In the genomic region with DNA sequence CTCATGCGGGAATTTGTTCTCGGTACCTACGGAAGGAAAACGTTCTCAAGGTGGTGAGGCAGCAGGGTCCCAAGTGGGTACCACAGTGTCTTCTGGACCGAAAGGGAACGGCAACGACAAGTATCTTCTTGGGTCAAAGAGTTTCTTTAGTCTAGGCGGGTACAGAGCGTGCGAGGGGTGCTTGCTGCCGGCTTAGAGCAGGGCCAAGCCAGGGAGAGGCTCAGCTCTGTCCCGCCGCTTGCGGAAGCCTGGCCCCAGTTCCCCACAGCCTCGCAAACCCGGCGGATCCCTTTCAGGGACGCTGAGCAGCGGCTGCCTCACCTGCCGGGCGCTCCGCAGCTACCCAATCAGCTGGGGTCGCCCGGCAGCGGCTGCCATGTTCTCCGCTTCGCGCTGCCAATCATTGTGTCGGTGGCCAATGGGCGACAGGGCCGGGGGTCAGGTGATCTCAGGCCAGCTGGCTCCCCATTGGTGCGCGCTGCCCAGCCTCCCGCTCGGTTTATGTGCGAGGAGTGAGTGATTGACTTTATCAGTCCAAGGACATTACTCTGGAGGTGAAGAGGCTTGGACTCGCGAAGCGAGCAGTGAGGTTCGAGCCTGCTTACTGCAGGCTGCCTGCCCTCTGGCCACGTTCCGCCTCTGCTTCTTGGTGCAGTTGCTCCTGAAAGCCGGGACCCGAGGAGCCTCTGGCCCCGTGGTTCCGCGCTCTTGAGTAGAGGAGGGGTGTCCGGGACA, we compare ENCODE assay signal across 9 mouse cellular contexts. TPM values are rescaled to one million over a fixed set of nuclear protein-coding genes. Genes with fewer than 3 reads are reported as not detected.
A peak's percentile ranks its signal among the peaks of the same experiment; 100 is the strongest.
DNase-seq lines count a peak whose midpoint lies in the region; ATAC-seq lines count a peak whose summit lies in the region.
"Had no signal": no experiment of that assay in that cellular context is flagged by ENCODE, and none has a peak within 500 bp of the region (broad histone marks: within the 10 kb centered on the region; RNA-seq: fewer than 3 reads in every experiment).

No protein-coding gene starts in this region.

- H3K4me1 ChIP-seq in embryonic facial prominence, embryonic 10.5 days = peaks cover 7% of the 10 kb centered on the region; the same call in 1 of the 2 replicates
- H3K4me1 ChIP-seq in heart, embryonic 16.5 days (ENCODE audit: control insufficient read depth, insufficient read depth, low read length) = no peaks in the 10 kb centered on the region; the same call in 1 of the 2 replicates
- H3K4me1 ChIP-seq in neural tube, embryonic 12.5 days = no peaks in the 10 kb centered on the region

- H3K4me3 ChIP-seq in embryonic facial prominence, embryonic 10.5 days = peak overlapping the region; percentile 55
- H3K4me3 ChIP-seq in heart, embryonic 16.5 days (ENCODE audit: low read length) = peak overlapping the region; percentile 53
- peak overlapping the region; percentile 46 for H3K4me3 ChIP-seq in neural tube, embryonic 12.5 days

- H3K36me3 ChIP-seq in embryonic facial prominence, embryonic 10.5 days (replicated peaks) = no peaks in the 10 kb centered on the region
- H3K36me3 ChIP-seq in heart, embryonic 16.5 days (ENCODE audit: control insufficient read depth, insufficient read depth) = no peaks in the 10 kb centered on the region
- H3K36me3 ChIP-seq in neural tube, embryonic 12.5 days = no peaks in the 10 kb centered on the region

- 0 out of 2 replicates have a peak overlapping the region, but pooled peaks have one; percentile 4 for H3K9ac ChIP-seq in heart, embryonic 16.5 days (ENCODE audit: low read length)
- H3K9ac ChIP-seq in neural tube, embryonic 12.5 days = peak overlapping the region; percentile 66; the same call in 1 of the 2 replicates

- peak; percentile 81 for ATAC-seq in heart, embryonic 16.5 days (replicated peaks; ENCODE audit: extremely low read depth, insufficient read depth, low FRiP score)
- peak; percentile 93 for ATAC-seq in neural tube, embryonic 12.5 days (ENCODE audit: low FRiP score, low read depth)

- DNase-seq in ES-CJ7 (ENCODE audit: low read depth, low spot score) = peak; percentile 91
- DNase-seq in adrenal gland, adult 18-20 months (ENCODE audit: low spot score in 2 of 2) = peak; percentile 17 to 38
- peak; percentile 89 for DNase-seq in embryonic facial prominence, embryonic 10.5 days (ENCODE audit: low spot score)
- peak; percentile 53 to 66 for DNase-seq in kidney, postnatal 4 days
- DNase-seq in ovary, postnatal 10 days (ENCODE audit: low spot score) = no peak
- no peak for DNase-seq in spleen, postnatal 14 days (ENCODE audit: low spot score in 2 of 2)

- H3K4me2 ChIP-seq in heart, embryonic 16.5 days (ENCODE audit: low read depth, low read length) = peak overlapping the region; percentile 74
- H3K4me2 ChIP-seq in neural tube, embryonic 12.5 days (replicated peaks) = peak overlapping the region; percentile 61

- no peaks in the 10 kb centered on the region for H3K9me3 ChIP-seq in embryonic facial prominence, embryonic 10.5 days
- peaks cover 3% of the 10 kb centered on the region; the same call in 1 of the 2 replicates for H3K9me3 ChIP-seq in heart, embryonic 16.5 days (replicated peaks; ENCODE audit: control insufficient read depth, low read length)
- no peaks in the 10 kb centered on the region for H3K9me3 ChIP-seq in neural tube, embryonic 12.5 days

- H3K27me3 ChIP-seq in embryonic facial prominence, embryonic 10.5 days (replicated peaks; ENCODE audit: low read depth, poor library complexity, severe bottlenecking) = peaks cover 98% of the 10 kb centered on the region
- peaks cover 48% of the 10 kb centered on the region for H3K27me3 ChIP-seq in heart, embryonic 16.5 days (ENCODE audit: control insufficient read depth, insufficient read depth, low read length)
- 0 out of 2 replicates have a peak, but pooled peaks cover 3% of the 10 kb centered on the region for H3K27me3 ChIP-seq in neural tube, embryonic 12.5 days (replicated peaks)

- WGBS in embryonic facial prominence, embryonic 10.5 days = 14% methylated on average over 48 of the region's 48 CpGs
- WGBS in heart, embryonic 16.5 days = 12% methylated on average over 46 of the region's 48 CpGs
- 20% methylated on average over 48 of the region's 48 CpGs for WGBS in neural tube, embryonic 12.5 days

- peak overlapping the region; percentile 51; the same call in 1 of the 2 replicates for H3K27ac ChIP-seq in embryonic facial prominence, embryonic 10.5 days (replicated peaks)
- no peak overlapping the region for H3K27ac ChIP-seq in heart, embryonic 16.5 days (ENCODE audit: low read length)
- H3K27ac ChIP-seq in neural tube, embryonic 12.5 days = peak overlapping the region; percentile 26; the same call in 1 of the 2 replicates

RNA-seq across cellular contexts. Expression of gene Zic3, which starts 7.8 kb away (rescaled TPM):
- total RNA-seq in adrenal gland, adult 18-20 months (2021) = not detected
- polyA plus RNA-seq in embryonic facial prominence, embryonic 10.5 days (2016; fragmentation: Nextera tagmentation; extraction: Ambion mirVana) = 5.4 and 5.9 TPM in 2 replicates
- 0.05 TPM in 1 of 2 replicates, not detected in the other for polyA plus RNA-seq in heart, embryonic 16.5 days (2015; fragmentation: Nextera tagmentation; extraction: Ambion mirVana)
- 13.4 and 18.3 TPM in 2 replicates for polyA plus RNA-seq in neural tube, embryonic 12.5 days (2016; fragmentation: Nextera tagmentation; extraction: Ambion mirVana)
- total RNA-seq: common myeloid progenitor, adult 5-6 weeks had no signal

Comparison
In these comparisons a context has a peak if more than half of its experiments do, and no peak if none do; other contexts are left out.
1. DNase-seq: peak in ES-CJ7 (single experiment), adrenal gland, adult 18-20 months (2 of 2), embryonic facial prominence, embryonic 10.5 days (single experiment) and kidney, postnatal 4 days (2 of 2); none in ovary, postnatal 10 days (single experiment) and spleen, postnatal 14 days (0 of 2).
2. Peak in every context shown above with its lines, with median percentiles within 50 percentile points of each other: H3K4me3 ChIP-seq.